Mouse (Mus musculus): ENCODE results near the gene Clec2d. TPM values are rescaled to one million over a fixed set of nuclear protein-coding genes. Genes with fewer than 3 reads are reported as not detected.
"Not testable (repeated sequence)": the region's sequence is repeated elsewhere in the genome, so short reads cannot be mapped to it uniquely, and the experiment has no call there.

Clec2d gene
- polyA plus RNA-seq, 1 experiment, result not detected

DNA sequence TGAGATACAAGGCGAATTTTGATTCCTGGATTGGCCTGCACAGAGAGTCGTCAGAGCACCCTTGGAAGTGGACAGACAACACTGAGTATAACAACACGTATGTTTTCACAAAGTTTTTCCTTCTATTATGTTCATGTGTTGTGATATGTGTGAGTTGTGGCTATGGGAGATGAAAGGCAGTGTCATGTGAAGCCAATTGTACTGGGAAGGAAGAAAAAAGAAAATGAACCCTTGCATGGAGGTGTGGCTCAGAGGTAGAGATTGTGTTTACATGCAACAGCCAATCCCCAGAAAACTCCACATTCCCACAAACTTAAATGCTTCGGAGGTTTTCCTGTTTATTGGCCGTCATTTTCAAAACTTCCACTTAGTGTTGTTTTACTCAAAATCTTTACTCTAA lies 4.4 kb downstream of the Clec2d start:
- H3K9me3 ChIP-seq (replicated peaks; ENCODE audit: control insufficient read depth, insufficient read depth, low read length, poor library complexity, severe bottlenecking), result no peaks in the 10 kb centered on the region
- H3K36me3 ChIP-seq (ENCODE audit: control insufficient read depth, insufficient read depth, low read length, poor library complexity, severe bottlenecking), result no peaks in the 10 kb centered on the region
- no peak overlapping the region for H3K27ac ChIP-seq (ENCODE audit: insufficient read depth, low read length)
- no peak overlapping the region for H3K9ac ChIP-seq (ENCODE audit: low read depth, poor library complexity, severe bottlenecking)
- TF ChIP-seq CTCF (IDR thresholded peaks at IDR 0.05; ENCODE audit: low read depth, low read length) (no peak), EP300 (IDR thresholded peaks at IDR 0.05; ENCODE audit: insufficient read depth, low read depth, low read length) (no peak), POLR2A (IDR thresholded peaks at IDR 0.05; ENCODE audit: insufficient read depth, low read length) (no peak)
- no peaks in the 10 kb centered on the region for H3K27me3 ChIP-seq (ENCODE audit: control insufficient read depth, insufficient read depth, low read length, poor library complexity, severe bottlenecking)
- no peak overlapping the region for H3K4me3 ChIP-seq (ENCODE audit: low read depth, low read length)
- peaks cover 3% of the 10 kb centered on the region for H3K4me1 ChIP-seq (ENCODE audit: control insufficient read depth, insufficient read depth, low read length)

DNA sequence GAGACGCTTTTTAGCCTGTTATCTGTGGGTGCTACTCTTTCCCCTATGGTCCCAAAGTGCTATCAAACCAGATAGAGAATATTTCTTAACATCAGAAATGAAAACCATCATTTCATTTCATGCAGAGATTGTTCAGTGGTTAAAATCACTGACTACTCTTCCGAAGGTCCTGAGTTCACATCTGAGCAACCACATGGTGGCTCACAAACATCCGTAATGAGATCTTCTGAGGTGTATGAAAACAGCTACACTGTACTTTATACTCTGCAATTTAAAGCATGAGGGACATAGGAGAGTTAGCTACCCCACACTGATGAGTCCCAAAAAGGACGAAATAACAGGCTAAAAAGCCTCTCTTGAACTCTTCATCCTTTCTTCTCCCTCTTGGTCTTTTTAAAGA lies 5.6 kb downstream of the Clec2d start:
- Histone ChIP-seq H3K9me3 (replicated peaks; ENCODE audit: control insufficient read depth, insufficient read depth, low read length, poor library complexity, severe bottlenecking) (no peaks in the 10 kb centered on the region), H3K36me3 (ENCODE audit: control insufficient read depth, insufficient read depth, low read length, poor library complexity, severe bottlenecking) (no peaks in the 10 kb centered on the region), H3K9ac (ENCODE audit: low read depth, poor library complexity, severe bottlenecking) (no peak overlapping the region), H3K27ac (ENCODE audit: insufficient read depth, low read length) (no peak overlapping the region), H3K4me1 (ENCODE audit: control insufficient read depth, insufficient read depth, low read length) (peaks cover 3% of the 10 kb centered on the region), H3K27me3 (ENCODE audit: control insufficient read depth, insufficient read depth, low read length, poor library complexity, severe bottlenecking) (no peaks in the 10 kb centered on the region), H3K4me3 (ENCODE audit: low read depth, low read length) (no peak overlapping the region)
- TF ChIP-seq POLR2A (IDR thresholded peaks at IDR 0.05; ENCODE audit: insufficient read depth, low read length) (no peak), CTCF (IDR thresholded peaks at IDR 0.05; ENCODE audit: low read depth, low read length) (no peak), EP300 (IDR thresholded peaks at IDR 0.05; ENCODE audit: insufficient read depth, low read depth, low read length) (no peak)

DNA sequence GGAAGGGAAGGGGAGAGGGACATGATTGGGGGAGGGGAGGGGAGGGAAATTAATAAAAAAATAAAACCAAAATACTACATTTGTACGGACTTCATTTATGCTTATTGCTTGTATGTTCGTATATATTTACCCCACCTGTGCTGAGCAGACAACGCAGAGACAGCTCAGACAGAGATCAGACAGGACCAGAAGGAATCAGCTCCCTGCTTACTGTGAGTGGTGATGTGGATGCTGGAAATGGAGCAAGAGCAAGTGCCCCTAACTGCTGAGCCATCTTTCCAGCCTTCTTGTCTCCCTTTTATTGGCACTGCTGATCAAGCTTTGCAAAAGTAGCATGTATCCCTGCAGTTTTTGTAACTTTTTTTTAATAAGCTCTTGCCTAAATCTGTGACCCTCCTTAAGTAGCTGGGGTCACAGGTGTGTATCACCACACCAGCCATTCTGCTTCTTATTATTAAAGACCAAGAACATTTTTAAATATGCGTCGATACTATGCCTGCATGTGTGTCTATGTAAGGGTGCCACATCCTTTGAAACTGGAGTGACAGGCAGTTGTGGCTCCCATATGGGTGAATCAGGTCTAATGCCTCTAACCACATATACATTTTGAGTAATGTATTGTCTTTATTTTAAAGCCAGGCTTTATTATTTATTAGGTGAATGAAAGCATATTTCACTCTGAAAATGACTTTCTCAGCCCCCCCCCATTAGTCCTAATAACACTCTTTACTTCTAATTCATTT lies 6.2 kb downstream of the Clec2d start:
- TF ChIP-seq EP300 (IDR thresholded peaks at IDR 0.05; ENCODE audit: insufficient read depth, low read depth, low read length), result no peak
- TF ChIP-seq POLR2A (IDR thresholded peaks at IDR 0.05; ENCODE audit: insufficient read depth, low read length), result no peak
- no peak for TF ChIP-seq CTCF (IDR thresholded peaks at IDR 0.05; ENCODE audit: low read depth, low read length)
- Histone ChIP-seq H3K4me3 (ENCODE audit: low read depth, low read length) (no peak overlapping the region), H3K9me3 (replicated peaks; ENCODE audit: control insufficient read depth, insufficient read depth, low read length, poor library complexity, severe bottlenecking) (no peaks in the 10 kb centered on the region), H3K9ac (ENCODE audit: low read depth, poor library complexity, severe bottlenecking) (no peak overlapping the region), H3K36me3 (ENCODE audit: control insufficient read depth, insufficient read depth, low read length, poor library complexity, severe bottlenecking) (no peaks in the 10 kb centered on the region), H3K27me3 (ENCODE audit: control insufficient read depth, insufficient read depth, low read length, poor library complexity, severe bottlenecking) (no peaks in the 10 kb centered on the region), H3K4me1 (ENCODE audit: control insufficient read depth, insufficient read depth, low read length) (peaks cover 3% of the 10 kb centered on the region), H3K27ac (ENCODE audit: insufficient read depth, low read length) (no peak overlapping the region)

DNA sequence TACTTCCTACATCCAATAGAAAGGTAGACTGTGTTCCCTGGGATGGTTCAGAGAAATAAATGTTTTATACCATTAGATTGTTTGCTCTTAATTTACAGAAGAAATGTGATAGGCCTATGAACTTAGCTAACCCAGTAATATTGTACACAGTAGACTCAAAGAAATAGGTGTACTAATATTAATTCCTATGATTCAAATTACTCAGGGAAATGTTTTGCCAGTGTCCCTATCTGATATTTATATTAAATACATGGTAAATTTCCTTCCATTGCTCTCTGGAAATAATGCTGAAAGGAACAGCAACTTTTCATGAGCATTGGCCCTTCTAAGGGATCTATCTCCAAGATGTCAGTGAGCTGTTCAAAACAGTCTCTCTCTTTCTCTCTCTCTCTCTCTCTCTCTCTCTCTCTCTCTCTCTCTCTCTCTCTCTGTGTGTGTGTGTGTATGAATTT lies 6.8 kb downstream of the Clec2d start:
- Histone ChIP-seq H3K9ac (ENCODE audit: low read depth, poor library complexity, severe bottlenecking) (no peak overlapping the region), H3K9me3 (replicated peaks; ENCODE audit: control insufficient read depth, insufficient read depth, low read length, poor library complexity, severe bottlenecking) (no peaks in the 10 kb centered on the region), H3K27me3 (ENCODE audit: control insufficient read depth, insufficient read depth, low read length, poor library complexity, severe bottlenecking) (no peaks in the 10 kb centered on the region), H3K36me3 (ENCODE audit: control insufficient read depth, insufficient read depth, low read length, poor library complexity, severe bottlenecking) (no peaks in the 10 kb centered on the region), H3K4me3 (ENCODE audit: low read depth, low read length) (no peak overlapping the region), H3K4me1 (ENCODE audit: control insufficient read depth, insufficient read depth, low read length) (peaks cover 1% of the 10 kb centered on the region), H3K27ac (ENCODE audit: insufficient read depth, low read length) (no peak overlapping the region)
- no peak for TF ChIP-seq POLR2A (IDR thresholded peaks at IDR 0.05; ENCODE audit: insufficient read depth, low read length)
- no peak for TF ChIP-seq CTCF (IDR thresholded peaks at IDR 0.05; ENCODE audit: low read depth, low read length)
- no peak for TF ChIP-seq EP300 (IDR thresholded peaks at IDR 0.05; ENCODE audit: insufficient read depth, low read depth, low read length)

DNA sequence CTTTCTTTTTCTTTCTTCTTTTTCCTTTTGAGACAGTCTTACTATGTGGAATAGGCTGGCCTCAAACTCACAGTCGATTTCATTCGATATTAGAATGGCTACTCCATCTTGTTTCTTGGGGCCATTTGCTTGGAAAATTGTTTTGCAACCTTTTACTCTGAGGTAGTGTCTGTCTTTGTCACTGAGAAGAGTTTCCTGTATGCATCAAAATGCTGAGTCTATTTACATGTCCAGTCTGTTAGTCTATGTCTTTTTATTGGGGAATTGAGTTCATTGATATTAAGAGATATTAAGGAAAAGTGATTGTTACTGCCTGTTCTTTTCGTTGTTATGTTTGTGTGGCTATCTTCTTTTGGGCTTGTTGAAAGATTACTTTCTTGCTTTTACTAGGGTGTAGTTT lies 7.4 kb downstream of the Clec2d start:
- not testable (repeated sequence) for H3K4me1 ChIP-seq (ENCODE audit: control insufficient read depth, insufficient read depth, low read length)

DNA sequence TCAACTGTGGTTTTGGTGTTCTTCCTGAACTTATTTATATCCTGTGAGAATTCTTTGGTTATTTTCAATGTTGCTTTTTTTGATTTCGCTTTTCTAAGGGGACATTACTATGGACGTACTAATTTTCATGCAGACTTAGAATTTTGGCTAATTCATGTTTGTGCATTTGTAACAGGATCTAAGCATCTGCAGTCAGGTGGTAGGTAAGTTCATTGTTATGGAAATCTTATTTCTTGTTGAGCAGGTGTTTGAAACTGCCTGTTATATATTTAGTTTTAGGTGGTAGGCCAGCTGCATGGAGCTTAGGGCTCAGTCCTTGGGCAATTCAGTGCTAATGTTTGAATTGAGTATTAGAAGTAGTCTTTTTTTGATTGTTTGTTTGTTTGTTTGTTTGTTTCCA lies 13.0 kb downstream of the Clec2d start:
- Histone ChIP-seq H3K4me1 (ENCODE audit: control insufficient read depth, insufficient read depth, low read length) (no peaks in the 10 kb centered on the region), H3K27ac (ENCODE audit: insufficient read depth, low read length) (no peak overlapping the region), H3K9me3 (replicated peaks; ENCODE audit: control insufficient read depth, insufficient read depth, low read length, poor library complexity, severe bottlenecking) (no peaks in the 10 kb centered on the region), H3K4me3 (ENCODE audit: low read depth, low read length) (no peak overlapping the region), H3K36me3 (ENCODE audit: control insufficient read depth, insufficient read depth, low read length, poor library complexity, severe bottlenecking) (no peaks in the 10 kb centered on the region), H3K9ac (ENCODE audit: low read depth, poor library complexity, severe bottlenecking) (no peak overlapping the region), H3K27me3 (ENCODE audit: control insufficient read depth, insufficient read depth, low read length, poor library complexity, severe bottlenecking) (no peaks in the 10 kb centered on the region)
- no peak for TF ChIP-seq POLR2A (IDR thresholded peaks at IDR 0.05; ENCODE audit: insufficient read depth, low read length)
- no peak for TF ChIP-seq EP300 (IDR thresholded peaks at IDR 0.05; ENCODE audit: insufficient read depth, low read depth, low read length)

More for the DNA sequence above, 7.4 kb downstream of the Clec2d start:
- H3K27ac ChIP-seq (ENCODE audit: insufficient read depth, low read length); H3K36me3 ChIP-seq (ENCODE audit: control insufficient read depth, insufficient read depth, low read length, poor library complexity, severe bottlenecking); H3K9ac ChIP-seq (ENCODE audit: low read depth, poor library complexity, severe bottlenecking); H3K4me3 ChIP-seq (ENCODE audit: low read depth, low read length); H3K9me3 ChIP-seq (replicated peaks; ENCODE audit: control insufficient read depth, insufficient read depth, low read length, poor library complexity, severe bottlenecking); H3K27me3 ChIP-seq (ENCODE audit: control insufficient read depth, insufficient read depth, low read length, poor library complexity, severe bottlenecking): not testable (repeated sequence)

DNA sequence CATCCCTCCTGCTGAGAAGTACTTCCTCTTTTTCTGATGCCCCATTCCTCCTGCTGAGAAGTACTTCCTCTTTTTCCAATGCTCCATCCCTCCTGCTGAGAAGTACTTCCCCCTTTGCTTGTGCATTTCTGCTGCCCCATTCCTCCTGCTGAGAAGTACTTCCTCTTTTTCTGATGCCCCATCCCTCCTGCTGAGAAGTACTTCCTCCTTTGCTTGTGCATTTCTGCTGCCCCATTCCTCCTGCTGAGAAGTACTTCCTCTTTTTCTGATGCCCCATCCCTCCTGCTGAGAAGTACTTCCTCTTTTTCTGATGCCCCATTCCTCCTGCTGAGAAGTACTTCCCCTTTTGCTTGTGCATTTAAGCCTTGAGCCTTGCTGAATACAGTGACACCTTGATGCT lies 19.7 kb downstream of the Clec2d start:
- H3K4me1 ChIP-seq (ENCODE audit: control insufficient read depth, insufficient read depth, low read length); H3K36me3 ChIP-seq (ENCODE audit: control insufficient read depth, insufficient read depth, low read length, poor library complexity, severe bottlenecking); H3K9me3 ChIP-seq (replicated peaks; ENCODE audit: control insufficient read depth, insufficient read depth, low read length, poor library complexity, severe bottlenecking); H3K9ac ChIP-seq (ENCODE audit: low read depth, poor library complexity, severe bottlenecking); H3K4me3 ChIP-seq (ENCODE audit: low read depth, low read length); H3K27ac ChIP-seq (ENCODE audit: insufficient read depth, low read length); H3K27me3 ChIP-seq (ENCODE audit: control insufficient read depth, insufficient read depth, low read length, poor library complexity, severe bottlenecking): not testable (repeated sequence)

Measured in ES-Bruce4 (cell line).